Mouse (Mus musculus) kidney, adult 2 months (tissue): Measurements from ENCODE around the gene Hmgb4. TPM values are rescaled to one million over a fixed set of nuclear protein-coding genes. Genes with fewer than 3 reads are reported as not detected.

ENCODE experiments used
- DNase-seq: peaks from one replicate; pipeline ENCODE4 v3.0.0; 2021
- H3K27ac ChIP-seq: fragments of 200-500 bp; 2 replicates; pipeline ENCODE4 v1.5.1; 2012; ENCODE audit warnings: low read depth, low read length, control low read depth, inconsistent platforms; ENCODE audit not compliant: insufficient read depth
- H3K27me3 ChIP-seq: fragments of 200-500 bp; replicated peaks from 2 replicates; pipeline ENCODE4 v1.6.1; 2012; ENCODE audit warnings: mild to moderate bottlenecking, moderate library complexity, low read length, inconsistent platforms; ENCODE audit not compliant: control insufficient read depth, insufficient read depth
- H3K36me3 ChIP-seq: fragments of 200-500 bp; 2 replicates; pipeline ENCODE4 v1.6.1; 2012; ENCODE audit warnings: mild to moderate bottlenecking, moderate library complexity, low read length, inconsistent platforms; ENCODE audit not compliant: control insufficient read depth, insufficient read depth
- H3K4me1 ChIP-seq: fragments of 200-500 bp; 2 replicates; pipeline ENCODE4 v1.6.1; 2011; ENCODE audit warnings: low read length; ENCODE audit not compliant: control insufficient read depth, insufficient read depth
- H3K4me3 ChIP-seq: fragments of 200-500 bp; 2 replicates; pipeline ENCODE4 v1.5.1; 2011; ENCODE audit warnings: mild to moderate bottlenecking, low read depth, low read length, control low read depth; ENCODE audit not compliant: insufficient read depth
- CTCF ChIP-seq: fragments of 200-500 bp; conservative IDR thresholded peaks from 2 replicates; pipeline ENCODE4 v1.5.1; 2011; ENCODE audit warnings: low read depth, mild to moderate bottlenecking, control low read depth, low read length, moderate library complexity, mixed read lengths; ENCODE audit not compliant: insufficient read depth, insufficient read length
- POLR2A ChIP-seq: fragments of 200-500 bp; IDR thresholded peaks from one replicate; pipeline ENCODE4 v1.6.1; 2011; ENCODE audit warnings: low read depth, low read length, control low read depth
- WGBS: fragments of 180-500 bp; shearing (Covaris S2); methylation state at CpG from one replicate; pipeline ENCODE4 v1.1.7; 2018; 5-methylcytosine and 5-hydroxymethylcytosine counted together
- polyA plus RNA-seq: library from polyadenylated mRNA; depleted of rRNA; stranded (reverse); fragments of >200 nt; gene quantifications from 2 replicates; pipeline ENCODE4 v1.2.3, GENCODE M21; 2012; rRNA removed

Hmgb4 gene
- 0.27 TPM in 1 of 2 replicates, not detected in the other for polyA plus RNA-seq

DNA sequence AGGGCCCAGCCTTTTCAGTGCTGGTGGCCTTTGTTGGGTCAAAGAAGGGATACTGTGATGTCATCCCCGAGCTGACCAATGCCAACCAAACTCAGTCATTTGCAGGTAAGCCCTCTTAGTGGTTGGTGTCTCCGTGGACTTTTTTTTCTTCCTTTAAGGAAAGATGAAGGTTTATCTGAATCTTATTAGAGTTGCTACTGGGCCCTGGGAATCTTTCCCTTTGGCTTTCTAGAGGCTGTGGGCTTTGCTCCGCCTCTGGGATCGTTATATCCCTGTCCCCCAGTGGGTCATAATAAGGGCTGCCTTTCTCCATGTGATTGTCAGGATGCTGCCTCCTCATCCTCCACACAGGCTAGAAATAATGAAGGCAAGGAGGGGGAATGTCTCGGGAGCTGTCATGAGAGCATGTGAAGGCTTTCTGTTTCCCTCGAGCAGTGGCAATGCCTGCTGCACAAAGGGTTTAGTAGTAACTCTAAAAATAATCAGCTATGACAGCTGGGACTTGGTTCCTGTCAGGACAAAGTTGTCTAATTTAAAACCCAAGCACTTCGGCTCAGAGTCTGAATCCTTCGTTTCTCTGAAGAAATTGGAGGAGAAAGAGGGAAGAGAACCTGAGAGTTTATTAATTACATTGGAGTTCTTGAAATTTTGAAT is at the start of gene Hmgb4:
Gene Hmgb4, minus strand, starts transcription at position 51 of the 654 bp plus-strand sequence.
- WGBS = 64% methylated on average over 8 of the region's 8 CpGs

DNA sequence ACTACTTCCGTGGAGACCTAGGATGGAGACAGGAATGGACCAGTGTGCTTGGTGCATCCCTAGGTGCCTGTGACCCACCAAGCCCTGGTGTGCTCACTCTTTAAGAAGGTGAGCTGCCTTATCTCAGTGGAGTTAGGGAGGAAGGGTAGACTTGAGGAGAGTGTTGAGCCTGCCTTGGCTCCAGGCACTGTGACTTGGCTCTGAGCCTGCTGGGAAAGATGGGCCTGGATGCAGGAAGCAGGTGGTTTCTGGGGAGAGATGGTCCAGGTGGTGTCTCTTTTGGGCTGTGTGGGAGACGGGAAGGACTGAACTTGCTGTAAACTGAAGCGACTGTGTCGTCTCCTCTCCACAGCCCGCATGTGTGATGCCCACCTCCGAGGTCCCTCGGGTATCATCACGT is 45.3 kb upstream of the Hmgb4 start:
- H3K27me3 ChIP-seq = no peaks in the 10 kb centered on the region
- no peak for TF ChIP-seq POLR2A
- no peak for TF ChIP-seq CTCF
- DNase-seq = no peak
- no peaks in the 10 kb centered on the region for H3K36me3 ChIP-seq
- H3K27ac ChIP-seq = no peak overlapping the region
- WGBS = 94% methylated on average over 8 of the region's 8 CpGs
- no peak overlapping the region for H3K4me3 ChIP-seq
- H3K4me1 ChIP-seq = no peaks in the 10 kb centered on the region

More for the DNA sequence above, at the start of gene Hmgb4:
- DNase-seq = no peak
- no peak within 1 kb of the TSS for H3K27ac ChIP-seq
- H3K36me3 ChIP-seq = no peaks in the 10 kb centered on the region
- H3K4me1 ChIP-seq = no peaks in the 10 kb centered on the region
- no peak within 1 kb of the TSS for H3K4me3 ChIP-seq
- no peaks in the 10 kb centered on the region for H3K27me3 ChIP-seq
- no peak for TF ChIP-seq POLR2A
- no peak for TF ChIP-seq CTCF

DNA sequence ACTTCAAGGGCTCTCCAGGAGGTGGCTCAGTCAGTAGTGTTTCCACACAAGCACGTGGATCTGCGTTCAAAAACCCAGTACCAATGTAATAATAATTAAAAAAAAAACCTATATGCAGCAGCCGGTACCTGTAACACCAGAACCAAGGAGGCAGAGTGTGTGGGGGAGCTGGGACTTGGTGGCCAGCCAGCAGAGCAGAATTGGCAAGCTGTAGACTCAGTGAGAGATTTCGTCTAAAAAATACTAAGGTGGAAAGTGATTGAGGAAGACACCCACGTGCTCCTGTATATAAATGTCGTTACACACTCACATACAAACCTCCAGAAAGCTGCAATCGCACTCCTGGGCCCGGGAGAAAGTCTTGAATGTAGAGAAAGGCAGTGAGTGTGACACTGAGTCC is 43.3 kb upstream of the Hmgb4 start:
- Histone ChIP-seq H3K27ac (no peak overlapping the region), H3K27me3 (no peaks in the 10 kb centered on the region), H3K4me3 (no peak overlapping the region), H3K4me1 (no peaks in the 10 kb centered on the region), H3K36me3 (no peaks in the 10 kb centered on the region)
- WGBS = 77% methylated on average over 8 of the region's 8 CpGs
- TF ChIP-seq POLR2A (no peak), CTCF (no peak)
- no peak for DNase-seq

DNA sequence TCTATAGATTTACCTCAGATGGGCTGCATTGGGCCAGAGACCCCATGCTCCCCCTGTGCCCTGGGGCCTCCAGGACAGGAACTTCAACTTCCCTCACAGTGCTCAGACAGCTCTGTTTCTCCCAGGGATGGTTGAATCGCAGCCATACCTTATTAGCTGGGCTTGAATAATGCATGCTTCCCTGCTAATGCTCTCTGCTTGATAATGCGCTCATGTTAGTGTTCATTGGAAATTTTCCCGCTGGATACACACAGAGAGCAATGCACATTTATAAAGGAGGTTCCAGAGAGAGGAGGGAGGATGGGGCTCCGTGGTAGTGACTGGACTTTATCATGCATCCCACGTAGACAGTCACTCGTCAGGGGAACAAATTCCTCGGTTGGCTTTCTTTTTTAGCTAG is 27.3 kb upstream of the Hmgb4 start:
- Histone ChIP-seq H3K4me3 (no peak overlapping the region), H3K27ac (no peak overlapping the region), H3K4me1 (no peaks in the 10 kb centered on the region), H3K27me3 (no peaks in the 10 kb centered on the region), H3K36me3 (no peaks in the 10 kb centered on the region)
- no peak for TF ChIP-seq CTCF
- TF ChIP-seq POLR2A = no peak
- WGBS = 73% methylated on average over 7 of the region's 7 CpGs
- DNase-seq = no peak

DNA sequence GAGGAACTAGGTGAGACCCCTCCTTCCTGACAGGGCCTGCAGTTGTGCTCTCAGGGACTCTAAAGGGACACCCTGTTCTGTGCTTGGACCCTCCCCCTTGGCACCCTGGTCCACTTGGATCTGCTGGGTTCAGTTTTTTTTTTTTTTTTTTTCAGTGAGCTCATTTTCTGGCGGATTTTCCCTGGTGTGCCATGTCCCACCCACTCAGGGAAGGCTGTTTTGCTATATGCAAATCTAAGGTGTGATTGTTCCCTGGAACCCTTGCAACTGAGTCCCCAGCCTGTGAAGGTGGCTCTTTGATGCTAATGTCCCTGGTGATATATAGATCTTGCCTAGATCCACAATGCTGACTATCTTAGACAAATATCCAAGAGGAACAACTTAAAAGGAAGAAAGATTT is 24.3 kb upstream of the Hmgb4 start:
- TF ChIP-seq POLR2A = no peak
- Histone ChIP-seq H3K27ac (no peak overlapping the region), H3K27me3 (no peaks in the 10 kb centered on the region), H3K36me3 (no peaks in the 10 kb centered on the region), H3K4me3 (no peak overlapping the region), H3K4me1 (no peaks in the 10 kb centered on the region)
- DNase-seq = no peak
- WGBS = 58% methylated on average over 1 of the region's 1 CpGs

DNA sequence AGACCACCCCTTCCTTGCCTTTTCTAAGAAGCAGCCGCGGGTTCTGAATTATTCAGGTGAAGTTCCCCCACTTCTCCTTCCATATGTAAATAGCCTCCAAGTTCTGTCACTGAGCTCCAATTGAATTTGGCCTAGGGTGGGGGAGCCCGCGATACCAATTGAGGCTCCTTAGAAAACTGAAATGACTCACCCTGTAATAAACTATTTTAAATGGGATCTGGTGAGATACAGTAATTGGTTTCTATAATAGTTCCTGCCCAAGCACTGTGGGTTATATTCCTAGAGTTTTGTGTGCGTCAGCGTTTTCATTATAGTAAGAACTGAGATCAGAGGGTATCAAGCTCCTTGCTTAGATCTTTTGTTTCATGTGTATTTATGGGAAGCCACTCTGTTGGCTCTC is 14.8 kb upstream of the Hmgb4 start:
- no peak for DNase-seq
- 62% methylated on average over 6 of the region's 6 CpGs for WGBS
- Histone ChIP-seq H3K27ac (no peak overlapping the region), H3K27me3 (no peaks in the 10 kb centered on the region), H3K4me1 (no peaks in the 10 kb centered on the region), H3K36me3 (no peaks in the 10 kb centered on the region), H3K4me3 (no peak overlapping the region)
- no peak for TF ChIP-seq POLR2A

DNA sequence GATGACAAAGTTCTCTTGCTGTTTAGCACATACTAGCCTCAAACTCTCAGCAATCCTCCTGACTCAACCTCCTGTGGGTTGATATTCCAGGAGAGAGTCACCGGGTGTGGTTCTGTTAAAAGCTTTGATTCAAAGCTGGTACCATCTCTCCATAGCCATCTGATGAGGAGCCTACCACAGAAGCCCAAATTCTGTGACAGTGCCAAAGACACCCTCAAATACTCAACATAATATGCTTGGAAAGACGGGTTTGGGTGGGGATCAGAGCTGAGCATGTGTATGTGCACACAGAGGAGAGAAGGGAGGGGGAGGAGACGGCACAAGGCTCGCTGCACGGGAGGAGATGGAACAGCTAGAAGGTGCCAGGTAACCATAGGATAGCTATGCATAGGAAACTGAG is 14.4 kb upstream of the Hmgb4 start:
- no peaks in the 10 kb centered on the region for H3K36me3 ChIP-seq
- H3K27me3 ChIP-seq = no peaks in the 10 kb centered on the region
- TF ChIP-seq POLR2A (no peak), CTCF (no peak)
- H3K4me1 ChIP-seq = no peaks in the 10 kb centered on the region
- no peak overlapping the region for H3K27ac ChIP-seq
- WGBS = 78% methylated on average over 5 of the region's 5 CpGs
- no peak for DNase-seq
- no peak overlapping the region for H3K4me3 ChIP-seq
